8 mouse cellular contexts compared by ENCODE assay signal in genomic region chr8:70797081-70798070, GRCm38 (mm10). TPM values are rescaled to one million over a fixed set of nuclear protein-coding genes. Genes with fewer than 3 reads are reported as not detected.
DNase-seq lines count a peak whose midpoint lies in the region; ATAC-seq and TF ChIP-seq lines count a peak whose summit lies in the region.

No protein-coding gene starts in this region.

- H3K4me1 ChIP-seq in megakaryocyte, embryonic 14.5 days: peaks cover 99% of the 10 kb centered on the region

- intact Hi-C loops in gastrocnemius, adult 2 months (cut with DNase I): no loop called here

- H3K4me3 ChIP-seq in gastrocnemius, adult 2 months: peak overlapping the region; percentile 82
- peak overlapping the region; percentile 92 for H3K4me3 ChIP-seq in megakaryocyte, embryonic 14.5 days (replicated peaks)

- peaks cover 80% of the 10 kb centered on the region for H3K36me3 ChIP-seq in megakaryocyte, embryonic 14.5 days (replicated peaks; ENCODE audit: low read length)

- ATAC-seq in activated CD4-positive, CD25-positive, alpha-beta regulatory T cell, adult 4 months: peak; percentile 55
- peak; percentile 53 for ATAC-seq in common myeloid progenitor, adult 5-6 weeks (replicated peaks; ENCODE audit: low read depth, poor library complexity, severe bottlenecking)

- DNase-seq in gastrocnemius, adult 2 months: peak; percentile 92
- DNase-seq in hindlimb bud, embryonic 11.5 days (ENCODE audit: extremely low spot score, low read depth, low spot score): peak; percentile 79
- peak; percentile 75 to 96 for DNase-seq in left cerebral cortex, adult 8-10 months (ENCODE audit: low spot score in 2 of 2)
- DNase-seq in right cerebral cortex, postnatal 14 days: peak; percentile 81
- peak; percentile 97 for DNase-seq in yolk sac, embryonic 10.5 days (ENCODE audit: low spot score)

- H3K9me3 ChIP-seq in megakaryocyte, embryonic 14.5 days: no peaks in the 10 kb centered on the region

- no peak for TF ChIP-seq CTCF in gastrocnemius, adult 2 months (IDR thresholded peaks at IDR 0.05)

- no peaks in the 10 kb centered on the region for H3K27me3 ChIP-seq in megakaryocyte, embryonic 14.5 days (replicated peaks)

- H3K27ac ChIP-seq in gastrocnemius, adult 2 months: peak overlapping the region; percentile 84

RNA-seq across cellular contexts. Expression of gene Mast3, which starts 7.5 kb away (rescaled TPM):
- polyA plus RNA-seq in activated CD4-positive, CD25-positive, alpha-beta regulatory T cell, adult 4 months (2017; shearing (Covaris generic)): 10 to 100 TPM; 19.0 to 19.4 TPM
- total RNA-seq in common myeloid progenitor, adult 5-6 weeks (2017): 21.7 and 22.2 TPM in 2 replicates
- 1 to 10 TPM; 2.7 to 3.6 TPM for total RNA-seq in gastrocnemius, adult 2 months (2021)
- 100 to 1,000 TPM; 276 to 316 (median 288) TPM for total RNA-seq in left cerebral cortex, adult 8-10 months (2022)
- polyA plus RNA-seq in megakaryocyte, embryonic 14.5 days (2012; ENCODE audit: insufficient read depth, low replicate concordance): 370 and 778 TPM in 2 replicates

RNA-seq across cellular contexts. Expression of gene Il12rb1, which starts 10.9 kb away (rescaled TPM):
- polyA plus RNA-seq in activated CD4-positive, CD25-positive, alpha-beta regulatory T cell, adult 4 months (2017; shearing (Covaris generic)): 10 to 100 TPM; 16.5 to 29.5 TPM
- total RNA-seq in common myeloid progenitor, adult 5-6 weeks (2017): 1.6 and 3.5 TPM in 2 replicates
- not detected for total RNA-seq in gastrocnemius, adult 2 months (2021)
- 1 to 10 TPM in 2 of 4 experiments, under 1 TPM in 2; 0.84 to 1.3 (median 1.0) TPM for total RNA-seq in left cerebral cortex, adult 8-10 months (2022)
- 10.8 and 11.1 TPM in 2 replicates for polyA plus RNA-seq in megakaryocyte, embryonic 14.5 days (2012; ENCODE audit: insufficient read depth, low replicate concordance)

RNA-seq across cellular contexts. Expression of gene Pik3r2, which starts 20.9 kb away (rescaled TPM):
- 1 to 10 TPM; 3.9 to 5.1 TPM for polyA plus RNA-seq in activated CD4-positive, CD25-positive, alpha-beta regulatory T cell, adult 4 months (2017; shearing (Covaris generic))
- total RNA-seq in common myeloid progenitor, adult 5-6 weeks (2017): 19.8 and 23.7 TPM in 2 replicates
- 10 to 100 TPM; 13.9 to 16.2 TPM for total RNA-seq in gastrocnemius, adult 2 months (2021)
- 100 to 1,000 TPM; 143 to 151 (median 149) TPM for total RNA-seq in left cerebral cortex, adult 8-10 months (2022)
- 51.5 and 59.4 TPM in 2 replicates for polyA plus RNA-seq in megakaryocyte, embryonic 14.5 days (2012; ENCODE audit: insufficient read depth, low replicate concordance)

RNA-seq across cellular contexts. Expression of gene Mpv17l2, which starts 36.6 kb away (rescaled TPM):
- 10 to 100 TPM; 35.6 to 41.7 TPM for polyA plus RNA-seq in activated CD4-positive, CD25-positive, alpha-beta regulatory T cell, adult 4 months (2017; shearing (Covaris generic))
- total RNA-seq in common myeloid progenitor, adult 5-6 weeks (2017): 10.6 and 11.7 TPM in 2 replicates
- total RNA-seq in gastrocnemius, adult 2 months (2021): 10 to 100 TPM; 21.0 to 22.8 TPM
- total RNA-seq in left cerebral cortex, adult 8-10 months (2022): 10 to 100 TPM; 31.0 to 39.0 (median 32.8) TPM
- polyA plus RNA-seq in megakaryocyte, embryonic 14.5 days (2012; ENCODE audit: insufficient read depth, low replicate concordance): 99.7 and 186 TPM in 2 replicates

RNA-seq across cellular contexts. Expression of gene Arrdc2, which starts 42.1 kb away (rescaled TPM):
- 1 to 10 TPM; 3.0 to 6.7 TPM for polyA plus RNA-seq in activated CD4-positive, CD25-positive, alpha-beta regulatory T cell, adult 4 months (2017; shearing (Covaris generic))
- 7.3 and 19.9 TPM in 2 replicates for total RNA-seq in common myeloid progenitor, adult 5-6 weeks (2017)
- 100 to 1,000 TPM in 1 of 2 experiments, 10 to 100 TPM in 1; 66.5 to 182 TPM for total RNA-seq in gastrocnemius, adult 2 months (2021)
- 10 to 100 TPM; 10.9 to 22.7 (median 17.6) TPM for total RNA-seq in left cerebral cortex, adult 8-10 months (2022)
- 30.6 and 35.6 TPM in 2 replicates for polyA plus RNA-seq in megakaryocyte, embryonic 14.5 days (2012; ENCODE audit: insufficient read depth, low replicate concordance)

Comparison
In these comparisons a context has a peak if more than half of its experiments do, and no peak if none do; other contexts are left out.
1. Peak in every context shown above with its lines: DNase-seq, ATAC-seq, H3K4me3 ChIP-seq and H3K27ac ChIP-seq.
2. RNA of gene Mast3, which starts 7.5 kb away (total RNA-seq): 276 to 316 TPM in left cerebral cortex, adult 8-10 months; 21.7 to 22.2 TPM in common myeloid progenitor, adult 5-6 weeks and 2.7 to 3.6 TPM in gastrocnemius, adult 2 months; every median in the first group is over 10 times any median in the second.